ENCODE assay signal across 9 mouse cellular contexts in the genomic region with DNA sequence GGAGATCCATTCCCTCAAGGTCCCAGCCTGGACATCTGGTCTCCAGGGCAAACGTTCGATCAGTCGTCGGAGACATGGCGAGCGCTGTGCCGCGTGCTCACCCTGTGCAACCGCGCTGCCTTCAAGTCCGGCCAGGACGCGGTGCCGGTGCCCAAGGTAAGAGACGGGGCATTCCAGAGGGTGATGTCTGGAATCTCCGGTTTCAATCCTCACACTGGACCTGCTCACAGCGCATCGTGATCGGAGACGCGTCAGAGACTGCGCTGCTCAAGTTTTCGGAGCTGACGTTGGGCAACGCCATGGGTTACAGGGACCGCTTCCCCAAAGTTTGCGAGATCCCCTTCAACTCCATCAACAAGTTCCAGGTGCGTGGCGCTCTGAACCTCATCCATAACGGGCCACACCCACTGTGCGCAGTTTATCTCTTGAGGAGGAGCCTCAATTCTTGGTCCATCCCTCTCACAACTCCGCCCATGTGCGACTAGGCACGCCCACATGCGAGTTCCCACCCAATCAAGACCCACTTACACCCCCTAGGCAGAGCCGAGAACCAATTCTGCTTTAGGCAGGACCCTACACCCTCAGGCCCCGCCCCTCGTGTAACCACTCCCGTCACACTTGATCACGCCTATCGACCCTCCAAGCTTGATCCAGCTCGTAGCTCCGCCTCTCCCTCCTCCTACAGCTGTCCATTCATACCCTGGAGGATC. TPM values are rescaled to one million over a fixed set of nuclear protein-coding genes. Genes with fewer than 3 reads are reported as not detected.
DNase-seq lines count a peak whose midpoint lies in the region; ATAC-seq and TF ChIP-seq lines count a peak whose summit lies in the region.
"Had no signal": no experiment of that assay in that cellular context is flagged by ENCODE, and none has a peak within 500 bp of the region (broad histone marks: within the 10 kb centered on the region; RNA-seq: fewer than 3 reads in every experiment).

No protein-coding gene starts in this region.

- intact Hi-C loops in gastrocnemius, adult 2 months (cut with DNase I), result no loop called here
- intact Hi-C loops in left cerebral cortex, postnatal 25 days (cut with DNase I), result no loop called here

- H3K27ac ChIP-seq in gastrocnemius, adult 2 months, result no peak overlapping the region

- in situ Hi-C loops in Patski (cut with MboI; ENCODE audit: low pct_unique_long_range_greater_than_20kb), result no loop called here

- peak overlapping the region; percentile 64 for H3K4me3 ChIP-seq in gastrocnemius, adult 2 months

- H3K27me3 ChIP-seq in Patski, result peaks cover 20% of the 10 kb centered on the region

- TF ChIP-seq CTCF in Patski (IDR thresholded peaks at IDR 0.05), result no peak
- no peak for TF ChIP-seq CTCF in gastrocnemius, adult 2 months (IDR thresholded peaks at IDR 0.05)

- DNase-seq in Patski (ENCODE audit: low read depth, low spot score), result no peak
- peak; percentile 88 for DNase-seq in c-Kit-positive CD71-positive TER-119-positive erythroid progenitor cells, embryonic 14.5 days (ENCODE audit: low spot score)
- DNase-seq in gastrocnemius, adult 2 months, result peak; percentile 63
- DNase-seq in left cerebral cortex, postnatal 25 days (ENCODE audit: low spot score in 2 of 2), result peak; percentile 42 to 57
- DNase-seq in right cerebral cortex, postnatal 4 days, result peak; percentile 67
- DNase-seq in adipocyte (ENCODE audit: low spot score), result no peak

- POLR2A ChIA-PET in Patski (lab: Charles Lee), result no interaction called here

- CTCF ChIA-PET in Patski (lab: Charles Lee), result no interaction called here

- ATAC-seq in Patski, result peak; percentile 15
- ATAC-seq in inflammation-experienced regulatory T-cells, adult 6 months, result peak; percentile 58
- ATAC-seq in megakaryocyte-erythroid progenitor cell, adult 5-6 weeks (replicated peaks; ENCODE audit: low FRiP score, low TSS enrichment, poor library complexity, severe bottlenecking), result peak; percentile 97

RNA-seq across cellular contexts. Expression of a gene that starts 5.2 kb away (rescaled TPM):
- not detected for polyA plus RNA-seq in Patski (2021)
- under 1 TPM; 0.13 to 0.14 TPM for total RNA-seq in gastrocnemius, adult 2 months (2021)
- polyA plus RNA-seq in inflammation-experienced regulatory T-cells, adult 6 months (2017; shearing (Covaris generic)), result not detected
- total RNA-seq in left cerebral cortex, postnatal 25 days (2021), result 1 to 10 TPM in 1 of 2 experiments, under 1 TPM in 1; 0.60 to 1.2 TPM
- total RNA-seq in megakaryocyte-erythroid progenitor cell, adult 5-6 weeks (2014; fragmentation: Nextera tagmentation), result 11.2 and 16.0 TPM in 2 replicates
- total RNA-seq in megakaryocyte-erythroid progenitor cell, adult 5-6 weeks (2017), result 1.4 and 2.9 TPM in 2 replicates

RNA-seq across cellular contexts. Expression of a gene that starts 12.2 kb away (rescaled TPM):
- 177 TPM for polyA plus RNA-seq in Patski (2021)
- 100 to 1,000 TPM; 232 to 255 TPM for total RNA-seq in gastrocnemius, adult 2 months (2021)
- 10 to 100 TPM; 43.1 to 55.2 (median 48.6) TPM for polyA plus RNA-seq in inflammation-experienced regulatory T-cells, adult 6 months (2017; shearing (Covaris generic))
- 100 to 1,000 TPM; 119 to 130 TPM for total RNA-seq in left cerebral cortex, postnatal 25 days (2021)
- total RNA-seq in megakaryocyte-erythroid progenitor cell, adult 5-6 weeks (2014; fragmentation: Nextera tagmentation), result 285 and 294 TPM in 2 replicates
- 59.7 and 85.5 TPM in 2 replicates for total RNA-seq in megakaryocyte-erythroid progenitor cell, adult 5-6 weeks (2017)

RNA-seq across cellular contexts. Expression of a gene that starts 18.4 kb away (rescaled TPM):
- polyA plus RNA-seq in Patski (2021), result 0.13 TPM
- not detected for total RNA-seq in gastrocnemius, adult 2 months (2021)
- not detected for polyA plus RNA-seq in inflammation-experienced regulatory T-cells, adult 6 months (2017; shearing (Covaris generic))
- total RNA-seq in left cerebral cortex, postnatal 25 days (2021), result not detected
- total RNA-seq in megakaryocyte-erythroid progenitor cell, adult 5-6 weeks (2014; fragmentation: Nextera tagmentation), result not detected in 2 replicates
- total RNA-seq in megakaryocyte-erythroid progenitor cell, adult 5-6 weeks (2017), result not detected in 2 replicates

RNA-seq across cellular contexts. Expression of a gene that starts 26.3 kb away (rescaled TPM):
- 0.46 TPM for polyA plus RNA-seq in Patski (2021)
- not detected for total RNA-seq in gastrocnemius, adult 2 months (2021)
- under 1 TPM in 2 of 3 experiments, not detected in 1; 0.39 to 0.46 TPM for polyA plus RNA-seq in inflammation-experienced regulatory T-cells, adult 6 months (2017; shearing (Covaris generic))
- total RNA-seq in left cerebral cortex, postnatal 25 days (2021), result not detected
- not detected in 2 replicates for total RNA-seq in megakaryocyte-erythroid progenitor cell, adult 5-6 weeks (2014; fragmentation: Nextera tagmentation)
- not detected in 2 replicates for total RNA-seq in megakaryocyte-erythroid progenitor cell, adult 5-6 weeks (2017)
- polyA plus RNA-seq: large intestine, adult 2 months had no signal

RNA-seq across cellular contexts. Expression of a gene that starts 34.1 kb away (rescaled TPM):
- 8.5 TPM for polyA plus RNA-seq in Patski (2021)
- 1 to 10 TPM; 2.8 to 4.7 TPM for total RNA-seq in gastrocnemius, adult 2 months (2021)
- 1 to 10 TPM in 2 of 3 experiments, not detected in 1; 1.5 to 1.6 TPM for polyA plus RNA-seq in inflammation-experienced regulatory T-cells, adult 6 months (2017; shearing (Covaris generic))
- total RNA-seq in left cerebral cortex, postnatal 25 days (2021), result 1 to 10 TPM; 5.7 to 7.0 TPM
- 3.3 and 4.5 TPM in 2 replicates for total RNA-seq in megakaryocyte-erythroid progenitor cell, adult 5-6 weeks (2014; fragmentation: Nextera tagmentation)
- 2.7 and 11.6 TPM in 2 replicates for total RNA-seq in megakaryocyte-erythroid progenitor cell, adult 5-6 weeks (2017)

Comparison
In these comparisons a context has a peak if more than half of its experiments do, and no peak if none do; other contexts are left out.
1. ATAC-seq: peak in every context shown above with its lines; median percentile 97 in megakaryocyte-erythroid progenitor cell, adult 5-6 weeks; 58 in inflammation-experienced regulatory T-cells, adult 6 months; 15 in Patski.
2. DNase-seq: peak in c-Kit-positive CD71-positive TER-119-positive erythroid progenitor cells, embryonic 14.5 days (single experiment), gastrocnemius, adult 2 months (single experiment), left cerebral cortex, postnatal 25 days (2 of 2) and right cerebral cortex, postnatal 4 days (single experiment); none in Patski (single experiment) and adipocyte (single experiment).